Mouse (Mus musculus) G1E (cell line): ENCODE measurements around the gene Rbm24.

Source experiments
- CTCF ChIP-seq: IDR thresholded peaks from 2 replicates; pipeline ENCODE4 v1.5.1; 2012; ENCODE audit warnings: low read depth, low read length, inconsistent platforms, mixed read lengths
- GATA1 ChIP-seq: IDR thresholded peaks from 2 replicates; pipeline ENCODE4 v1.6.1; 2012; ENCODE audit warnings: borderline replicate concordance, low read length, inconsistent platforms, mixed read lengths

- TF ChIP-seq CTCF = no peak
- no peak for TF ChIP-seq GATA1
These were observed 4.2 kb upstream of the Rbm24 start for GRCm38 (mm10) chr13:46414050-46414449.
